Mouse (Mus musculus): Measurements from ENCODE around the gene Crb1.

Crb1 gene

DNA sequence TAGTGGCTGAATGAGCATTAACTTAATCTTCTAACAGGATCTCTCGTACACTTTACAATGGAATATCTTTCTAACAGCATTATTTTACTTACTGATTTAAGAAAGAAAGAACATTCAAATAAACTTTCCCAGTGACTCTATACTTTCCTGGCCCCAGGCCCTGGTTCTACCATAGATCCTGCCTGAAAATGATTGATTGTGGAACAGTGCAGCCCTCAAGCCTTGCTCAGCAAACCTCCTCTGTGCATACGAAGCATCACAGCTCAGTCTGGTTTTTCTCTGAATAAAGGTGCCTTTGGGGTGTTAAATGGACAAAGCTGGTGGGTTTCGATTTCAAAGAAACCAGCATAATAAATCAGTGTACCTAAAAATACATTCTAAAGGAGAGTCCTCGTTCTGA, 153.1 kb downstream of the Crb1 start:
- DNase-seq (ENCODE audit: low spot score in 2 of 2): no peak

DNA sequence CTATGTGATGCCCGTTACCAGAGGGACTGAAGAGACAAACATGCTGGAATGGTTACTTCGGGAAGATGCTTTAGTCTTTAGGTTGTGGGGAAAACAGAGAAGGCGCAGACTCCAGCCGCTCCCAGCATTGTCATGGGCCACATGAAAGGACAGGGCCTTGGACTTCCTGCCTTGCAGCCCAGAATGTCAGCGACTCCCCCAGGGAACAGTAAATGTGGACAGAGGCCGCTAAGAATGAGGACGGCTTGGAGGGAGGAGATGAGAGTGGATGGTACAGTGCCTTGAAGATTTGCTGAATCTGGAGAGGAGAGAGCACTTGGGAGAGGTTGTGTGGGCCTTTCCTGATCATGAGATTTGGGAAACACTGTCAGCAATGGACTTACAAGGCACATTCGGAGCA, 161.6 kb downstream of the Crb1 start:
- no peak for DNase-seq (ENCODE audit: low spot score in 2 of 2)

DNA sequence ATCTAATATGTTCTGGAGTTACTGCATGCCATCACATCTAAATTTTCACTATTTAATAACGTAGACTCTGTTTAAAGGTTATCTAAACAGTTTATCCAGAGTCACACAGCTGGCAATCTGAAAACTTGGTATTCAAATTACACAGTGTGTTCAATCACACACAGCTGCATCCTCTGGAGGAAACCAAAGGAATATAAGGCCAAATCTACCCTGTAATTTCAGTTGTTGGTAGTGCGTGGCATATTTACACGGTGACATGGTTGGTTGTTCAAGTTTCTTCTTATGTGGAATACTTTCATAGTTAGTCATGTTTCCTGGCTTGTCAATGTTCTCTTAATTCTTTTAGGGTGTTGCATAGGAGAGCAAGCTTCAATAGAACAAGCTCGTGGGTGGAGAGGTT, 166.4 kb downstream of the Crb1 start:
- DNase-seq (ENCODE audit: low spot score in 2 of 2): no peak

DNA sequence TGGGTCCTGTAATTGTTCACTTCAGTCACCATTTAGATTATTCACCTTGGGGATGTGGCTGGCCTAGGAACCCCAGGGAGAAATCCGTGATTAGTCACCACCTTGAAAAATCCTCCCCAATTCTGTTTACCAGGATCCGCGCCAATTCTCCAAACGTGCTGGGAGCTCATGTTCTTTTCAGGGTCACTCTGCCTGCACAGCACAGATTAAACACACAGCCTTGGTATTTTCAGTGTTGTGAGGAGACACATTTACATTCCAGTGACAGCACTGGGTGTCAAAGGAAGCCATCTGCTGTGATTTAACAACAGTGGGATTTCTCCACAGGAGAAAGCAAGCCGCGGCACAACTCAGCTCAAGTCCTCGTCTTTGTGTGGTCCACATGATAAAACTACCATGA, 167.1 kb downstream of the Crb1 start:
- DNase-seq (ENCODE audit: low spot score in 2 of 2): no peak

DNA sequence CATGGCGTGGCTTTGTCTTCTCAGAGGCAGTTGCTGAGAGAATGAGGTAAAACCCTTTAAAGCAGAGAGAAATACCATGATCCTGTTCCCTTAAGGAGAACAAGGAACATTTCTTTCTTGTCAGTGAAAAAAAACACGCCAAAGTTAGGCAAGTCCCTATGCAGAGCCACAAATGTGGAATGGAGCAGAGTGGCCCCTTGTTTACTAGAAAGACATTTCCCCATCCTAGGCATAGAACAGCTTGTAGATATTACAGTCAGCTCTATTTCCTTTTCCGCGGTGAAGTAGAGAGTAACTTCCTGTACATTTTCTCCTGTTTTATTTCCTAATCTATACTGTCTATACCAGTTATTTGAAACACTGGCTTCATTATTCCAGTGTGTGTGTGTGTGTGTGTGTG, 170.6 kb downstream of the Crb1 start:
- no peak for DNase-seq (ENCODE audit: low spot score in 2 of 2)

DNA sequence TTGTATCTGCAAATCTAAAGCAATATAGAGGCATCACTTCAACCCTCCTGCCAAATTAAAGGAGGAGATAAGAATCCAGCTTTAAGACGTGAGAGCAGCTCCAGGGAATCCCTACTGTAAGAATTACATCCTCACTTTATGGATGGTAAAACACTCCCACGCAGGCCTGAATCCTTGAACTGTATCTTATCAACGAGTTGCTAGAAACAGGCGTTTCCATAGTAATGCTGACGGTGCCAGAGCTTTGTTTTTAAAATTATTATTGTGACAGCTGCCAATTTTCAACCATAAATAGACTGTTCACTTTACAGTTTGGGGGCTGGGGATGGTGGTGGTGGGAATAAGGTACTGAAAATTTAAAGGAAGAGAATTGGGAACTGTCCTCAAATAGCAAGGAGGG, 173.9 kb downstream of the Crb1 start:
- no peak for DNase-seq (ENCODE audit: low spot score in 2 of 2)

DNA sequence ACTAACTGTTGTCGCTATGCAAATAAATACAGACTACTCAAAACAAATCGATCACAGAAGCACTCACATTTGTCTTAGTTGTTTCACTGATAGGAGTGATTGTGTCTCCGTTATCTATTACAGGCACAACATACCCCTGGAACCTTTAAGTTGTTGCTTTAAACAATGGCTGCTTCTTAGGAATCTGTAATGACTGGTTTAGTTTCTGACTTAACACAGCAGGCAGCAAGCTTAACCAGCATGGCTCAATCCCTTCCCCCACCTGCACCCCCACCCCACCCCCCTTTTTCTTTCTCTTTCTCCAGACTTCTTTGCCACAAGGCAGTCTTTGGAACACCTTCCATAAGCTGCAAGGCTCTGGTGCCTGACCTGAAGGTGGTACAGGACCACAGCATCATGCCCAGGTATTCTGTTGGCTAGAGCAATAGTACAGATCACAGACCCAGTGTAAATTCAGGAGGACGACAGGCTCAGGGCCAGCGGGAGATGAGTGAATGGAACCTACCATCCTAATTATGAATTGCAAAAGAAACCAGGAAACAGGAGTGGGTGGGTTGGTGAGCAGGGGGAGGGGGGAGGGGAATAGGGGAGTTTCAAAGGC, 182.4 kb downstream of the Crb1 start:
- DNase-seq (ENCODE audit: low spot score in 2 of 2): no peak

DNA sequence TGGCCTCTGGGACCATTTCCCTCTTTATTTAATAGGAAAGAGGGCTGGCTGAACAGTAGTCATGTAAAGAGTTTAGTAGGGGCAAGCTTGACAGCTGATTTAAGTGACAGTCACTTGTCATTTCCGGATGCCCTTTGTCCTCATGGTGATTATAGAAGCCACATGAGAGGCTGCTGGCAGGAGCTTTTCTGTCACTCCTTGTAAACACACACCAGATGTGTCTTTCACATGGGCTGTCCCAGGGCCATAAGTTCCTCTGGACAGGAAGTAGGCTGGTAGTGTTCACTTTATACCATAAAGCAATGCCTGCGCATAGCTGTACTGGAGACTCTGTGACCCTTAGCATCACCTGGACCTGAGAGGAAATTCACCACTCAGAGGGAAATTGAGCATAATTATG, 182.9 kb downstream of the Crb1 start:
- no peak for DNase-seq (ENCODE audit: low spot score in 2 of 2)

DNA sequence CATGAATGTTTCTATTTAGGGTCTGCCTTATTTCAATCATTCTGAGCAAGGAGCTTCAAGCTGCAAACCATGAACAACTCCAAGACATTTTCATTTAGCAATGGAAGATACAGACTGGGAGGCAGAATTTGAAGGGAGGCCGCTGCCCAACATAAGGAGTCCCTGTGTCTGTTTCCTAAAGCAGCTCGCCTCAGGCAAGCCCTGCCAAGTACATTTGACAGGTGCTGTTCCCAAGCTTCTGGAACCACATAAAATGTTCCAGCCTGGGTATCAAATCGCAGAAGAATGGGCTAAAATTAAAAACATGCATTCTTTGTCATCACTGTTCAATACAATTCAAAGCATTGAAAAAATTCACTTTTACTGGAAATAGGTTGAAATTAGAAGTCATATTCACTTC, 184.3 kb downstream of the Crb1 start:
- no peak for DNase-seq (ENCODE audit: low spot score in 2 of 2)

DNA sequence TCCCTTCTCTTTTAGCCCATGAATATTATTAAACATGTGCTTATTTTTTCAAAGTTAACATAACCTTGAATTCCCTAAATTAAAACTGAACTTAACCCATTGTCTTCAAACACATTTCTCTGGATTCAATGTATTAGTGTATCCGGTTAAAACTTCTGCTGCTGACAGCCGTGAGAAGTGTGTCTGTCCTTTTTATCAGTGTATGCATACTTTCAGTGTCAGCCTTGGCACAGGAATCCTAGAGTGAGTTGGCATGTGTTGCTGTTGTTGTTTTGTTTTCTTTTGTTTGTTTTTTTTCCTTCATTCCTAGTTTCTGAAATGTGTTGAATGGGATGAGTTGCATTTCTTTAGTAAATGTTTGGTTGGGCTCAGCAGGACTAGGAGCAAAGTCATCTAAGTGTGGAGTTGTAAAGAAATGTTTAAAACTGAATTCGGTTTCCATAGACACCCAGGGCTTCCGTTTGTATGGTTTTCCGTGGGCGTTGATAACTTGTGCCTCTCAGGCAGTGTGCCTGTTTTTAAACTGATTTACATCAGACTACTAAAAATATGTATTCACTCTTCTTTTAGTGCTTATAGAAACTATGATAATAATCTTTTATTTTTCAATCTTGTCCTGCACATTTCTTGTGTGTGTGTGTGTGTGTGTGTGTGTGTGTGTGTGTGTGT, 196.3 kb downstream of the Crb1 start:
- no peak for DNase-seq (ENCODE audit: low spot score in 2 of 2)

DNA sequence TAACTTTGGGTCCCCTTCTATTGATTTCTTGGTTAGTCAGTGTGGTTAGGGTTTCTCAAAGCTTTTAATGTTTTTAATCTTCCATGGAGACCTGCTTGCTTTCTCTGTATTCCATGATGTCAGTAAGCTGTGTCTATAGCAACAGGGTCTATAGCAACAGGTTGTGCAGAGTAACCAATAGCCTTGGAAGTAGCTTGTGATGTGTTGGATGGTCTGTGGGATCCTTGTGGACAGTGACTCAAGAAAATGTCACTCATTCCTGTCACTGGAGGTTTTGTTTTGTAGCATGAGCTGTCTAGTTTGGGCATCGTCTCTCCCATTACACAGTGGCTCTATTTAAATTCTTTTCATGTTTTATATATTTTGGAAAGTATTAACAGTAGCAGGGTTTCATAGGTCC, 197.2 kb downstream of the Crb1 start:
- DNase-seq (ENCODE audit: low spot score in 2 of 2): no peak

DNA sequence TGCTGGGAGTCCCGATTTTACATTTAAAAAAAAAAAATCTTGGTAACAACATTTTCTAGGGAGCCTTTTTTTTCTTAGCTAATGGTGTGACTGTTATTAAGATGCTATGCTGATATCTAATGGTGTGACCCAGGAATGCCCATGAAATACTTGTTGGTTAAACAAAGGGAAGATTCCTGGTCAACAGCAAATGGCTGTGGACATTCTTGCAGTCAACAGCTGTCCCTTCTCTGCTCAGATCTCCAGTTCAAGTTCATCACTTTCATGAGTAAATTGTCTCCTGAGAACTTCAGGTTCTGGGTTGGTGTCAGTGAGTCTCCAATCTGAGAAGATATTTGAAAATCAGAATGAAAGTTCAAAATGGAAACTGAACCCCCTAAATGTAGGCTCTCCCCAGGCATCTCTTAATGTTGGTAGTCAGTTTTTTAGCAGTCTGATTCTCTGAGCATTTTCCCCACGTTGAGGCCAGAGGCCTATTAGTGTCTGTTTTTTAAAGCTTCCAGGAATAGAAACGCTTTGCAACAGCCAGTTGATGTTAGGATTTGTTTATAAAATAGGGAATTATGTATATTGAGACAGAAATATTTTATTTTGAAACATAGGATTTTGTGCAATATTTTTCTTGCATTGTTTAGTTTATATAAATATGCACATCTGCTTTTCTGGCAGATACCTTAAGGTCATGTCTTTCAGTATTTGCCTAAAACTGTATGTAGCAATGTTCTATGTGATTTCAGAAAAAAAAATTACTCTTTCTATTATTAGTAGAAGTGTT, 202.7 kb downstream of the Crb1 start:
- no peak for DNase-seq (ENCODE audit: low spot score in 2 of 2)

DNA sequence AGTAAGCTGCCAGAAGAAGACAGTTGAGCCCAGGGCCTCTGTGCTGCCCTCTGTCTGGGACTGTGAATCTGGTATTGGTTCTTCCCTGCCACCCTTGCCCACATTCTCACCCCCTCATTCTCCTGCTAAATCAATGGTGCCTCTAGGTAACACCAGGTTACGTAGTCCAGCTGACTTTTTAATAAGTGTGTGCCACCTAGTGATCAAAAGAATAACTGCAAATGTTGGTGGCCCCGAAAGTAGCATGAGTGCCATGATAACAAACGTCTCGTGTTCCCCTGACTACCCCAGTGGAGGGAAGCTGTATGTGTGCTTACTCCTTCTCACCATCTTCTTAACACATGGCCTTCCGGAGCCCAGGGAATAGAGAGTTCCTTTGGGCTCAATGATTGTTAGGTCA, 214.1 kb downstream of the Crb1 start:
- DNase-seq (ENCODE audit: low spot score in 2 of 2): no peak

DNA sequence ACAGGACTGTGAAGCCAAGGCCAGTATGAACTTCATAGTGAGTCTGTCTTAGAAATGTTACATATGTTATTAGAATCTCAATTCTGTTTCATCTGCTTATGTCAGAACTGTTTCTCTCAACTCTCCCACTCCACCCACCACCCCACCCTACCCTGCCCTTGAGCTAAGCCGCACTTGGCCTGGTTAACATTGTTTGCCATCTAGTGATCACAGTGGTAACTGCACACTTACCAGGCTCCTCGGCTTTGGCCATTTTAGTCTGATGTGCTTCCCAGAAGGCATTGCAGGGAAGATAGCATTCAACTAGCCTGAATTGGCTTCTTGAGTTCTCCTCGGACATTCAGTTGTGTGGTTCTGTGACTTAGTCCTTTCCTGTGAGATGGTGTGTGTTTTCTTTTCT, 215.3 kb downstream of the Crb1 start:
- no peak for DNase-seq (ENCODE audit: low spot score in 2 of 2)

DNA sequence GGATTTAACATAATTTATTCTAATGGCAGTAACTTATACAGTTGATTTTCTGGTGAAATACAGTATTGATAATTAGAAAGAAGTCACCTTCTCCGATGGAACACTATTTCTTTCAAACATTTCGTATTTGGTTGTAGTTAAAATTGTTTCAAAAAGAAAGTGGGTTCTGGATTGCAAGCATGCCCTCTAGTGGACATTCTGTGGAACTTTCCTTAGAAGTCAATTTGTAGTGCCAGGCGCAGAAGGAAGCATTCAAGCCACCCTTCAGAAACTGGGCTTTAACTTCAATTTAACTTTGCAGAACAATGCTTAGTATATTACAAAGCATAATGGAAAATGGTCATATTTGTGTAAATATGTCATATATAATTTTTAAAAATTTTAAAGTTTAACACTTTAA, 220.5 kb downstream of the Crb1 start:
- no peak for DNase-seq (ENCODE audit: low spot score in 2 of 2)

DNA sequence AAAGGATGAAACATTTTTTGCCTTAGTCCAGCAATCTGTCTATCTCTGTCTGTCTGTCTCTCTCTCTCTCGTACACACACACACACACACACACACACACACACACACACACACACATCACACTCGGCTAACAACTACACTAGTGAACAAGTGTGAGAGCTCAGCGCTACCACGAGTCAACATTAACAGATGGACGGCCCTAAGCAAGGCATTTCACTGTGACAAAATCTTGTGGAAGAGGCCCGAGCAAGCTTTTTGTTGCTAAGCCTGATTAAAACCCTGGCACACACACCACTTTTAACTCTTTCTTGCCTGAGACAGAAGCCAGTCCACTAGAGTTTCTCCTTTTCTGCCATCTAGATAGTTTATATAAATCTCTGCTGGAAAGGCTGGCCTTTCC, 223.4 kb downstream of the Crb1 start:
- DNase-seq (ENCODE audit: low spot score in 2 of 2): no peak

DNA sequence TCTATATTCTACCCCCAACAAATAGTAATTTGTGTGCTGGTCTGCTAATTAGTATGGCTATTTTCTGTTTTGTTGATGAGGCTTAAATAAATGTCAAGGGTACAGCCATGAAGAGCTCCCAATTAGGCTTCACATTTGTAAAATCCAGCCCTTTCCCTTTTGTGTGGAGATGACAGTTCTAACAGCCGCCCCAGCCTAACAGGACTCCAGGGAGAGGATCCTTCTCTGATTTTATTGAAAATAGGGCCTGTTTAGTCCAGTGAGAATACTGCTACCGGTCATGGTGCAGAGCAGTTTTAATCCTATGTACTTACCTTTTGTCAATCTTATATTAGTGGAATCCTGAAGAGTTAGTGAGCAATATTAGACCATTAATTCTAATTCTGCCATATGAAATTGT, 223.9 kb downstream of the Crb1 start:
- no peak for DNase-seq (ENCODE audit: low spot score in 2 of 2)

Data from urinary bladder, adult 18-20 months (tissue).